Mouse (Mus musculus) thymus, adult 2 months (tissue): ENCODE measurements around the gene Fus.

ENCODE experiments used
- CTCF ChIP-seq: fragments of 200-500 bp; IDR thresholded peaks from 2 replicates; pipeline ENCODE4 v1.5.1; 2012; ENCODE audit warnings: mild to moderate bottlenecking, control low read depth, low read length, moderate library complexity, borderline replicate concordance; ENCODE audit not compliant: control insufficient read depth, poor library complexity, insufficient read depth; ENCODE audit errors: extremely low read depth
- POLR2A ChIP-seq: fragments of 200-500 bp; IDR thresholded peaks from 2 replicates; pipeline ENCODE4 v1.6.1; 2012; ENCODE audit warnings: mild to moderate bottlenecking, low read length, control low read depth, moderate library complexity; ENCODE audit not compliant: control insufficient read depth, poor library complexity, insufficient read depth; ENCODE audit errors: extremely low read depth

GRCm38 (mm10) chr7:127992488-127993340 lies 25.5 kb downstream of the Fus start:
- no peak for TF ChIP-seq CTCF
- no peak for TF ChIP-seq POLR2A
